Mouse (Mus musculus): ENCODE results near the gene Gm11559. TPM values are rescaled to one million over a fixed set of nuclear protein-coding genes. Genes with fewer than 3 reads are reported as not detected.
"Not testable (repeated sequence)": the region's sequence is repeated elsewhere in the genome, so short reads cannot be mapped to it uniquely, and the experiment has no call there.

Gm11559 gene
- not detected in 2 replicates for polyA plus RNA-seq (2012; rRNA removed)

GRCm38 (mm10) chr11:99864176-99864575 lies at the start of gene Gm11559:
Gene Gm11559 (plus strand): TSS chr11:99864476.
- 38% methylated on average over 1 of the region's 1 CpGs for WGBS
- H3K27ac ChIP-seq (ENCODE audit: insufficient read depth, low read depth, low read length); H3K36me3 ChIP-seq (ENCODE audit: control insufficient read depth, insufficient read depth, low read length); H3K4me3 ChIP-seq (ENCODE audit: low read depth, low read length); H3K4me1 ChIP-seq (ENCODE audit: control insufficient read depth, insufficient read depth, insufficient read length, low read length); H3K27me3 ChIP-seq (ENCODE audit: control insufficient read depth, insufficient read depth, low read length): not testable (repeated sequence)

DNA sequence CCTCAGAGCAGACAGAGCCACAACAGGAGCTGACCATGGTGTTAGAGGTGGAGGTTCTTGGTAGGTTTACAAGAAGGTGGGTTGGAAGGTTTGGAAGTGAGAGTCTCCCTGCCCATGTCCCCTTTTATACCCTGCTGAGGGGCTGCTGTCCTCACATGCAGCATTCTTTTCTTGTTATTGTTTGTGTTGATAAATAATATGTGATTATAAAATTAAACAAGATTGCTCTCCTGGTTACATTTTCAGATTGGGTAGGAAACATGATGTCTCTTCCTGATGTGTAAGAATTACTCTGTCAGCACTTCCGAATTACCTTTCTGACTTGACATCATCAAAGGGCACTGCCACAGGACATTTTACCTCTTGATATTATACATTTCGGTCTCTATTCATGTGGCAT lies 48.7 kb upstream of the Gm11559 start, which contains the start of gene Gm11564:
Gm11564 (minus strand) TSS at position 101 of the 400 bp plus-strand sequence.
- H3K4me1 ChIP-seq (ENCODE audit: control insufficient read depth, insufficient read depth, insufficient read length, low read length); H3K27me3 ChIP-seq (ENCODE audit: control insufficient read depth, insufficient read depth, low read length); H3K36me3 ChIP-seq (ENCODE audit: control insufficient read depth, insufficient read depth, low read length); H3K27ac ChIP-seq (ENCODE audit: insufficient read depth, low read depth, low read length); H3K4me3 ChIP-seq (ENCODE audit: low read depth, low read length): not testable (repeated sequence)
- 78% methylated on average over 2 of the region's 2 CpGs for WGBS

DNA sequence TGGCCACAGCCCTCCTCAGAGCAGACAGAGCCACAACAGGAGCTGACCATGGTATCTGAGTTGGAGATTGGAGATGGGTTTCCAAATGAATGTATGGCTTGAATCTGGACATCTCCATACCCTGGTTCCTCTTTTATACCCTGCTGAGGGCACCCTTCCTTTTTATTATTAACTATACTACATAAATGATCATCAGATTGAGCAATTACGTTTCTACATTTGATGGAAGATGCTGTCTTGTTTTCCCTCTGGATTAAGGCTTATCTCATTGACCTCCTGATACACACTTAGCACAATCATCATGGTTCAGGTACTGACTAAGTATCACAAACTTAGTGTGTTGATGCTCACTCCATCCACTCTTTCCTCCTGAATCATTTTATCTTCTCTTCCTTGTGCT lies 26.3 kb upstream of the Gm11559 start, which contains the start of gene 2300003K06Rik:
2300003K06Rik (minus strand) TSS at position 101 of the 400 bp plus-strand sequence.
- no peaks in the 10 kb centered on the region for H3K27me3 ChIP-seq (ENCODE audit: control insufficient read depth, insufficient read depth, low read length)
- no peak within 1 kb of the TSS for H3K27ac ChIP-seq (ENCODE audit: insufficient read depth, low read depth, low read length)
- H3K4me1 ChIP-seq (ENCODE audit: control insufficient read depth, insufficient read depth, insufficient read length, low read length): no peaks in the 10 kb centered on the region
- no peak within 1 kb of the TSS for H3K4me3 ChIP-seq (ENCODE audit: low read depth, low read length)
- 50% methylated on average over 1 of the region's 1 CpGs for WGBS
- H3K36me3 ChIP-seq (ENCODE audit: control insufficient read depth, insufficient read depth, low read length): no peaks in the 10 kb centered on the region
- TF ChIP-seq CTCF (IDR thresholded peaks at IDR 0.05; ENCODE audit: extremely low read depth, insufficient read length, insufficient replicate concordance, low read depth, low read length) (no peak), POLR2A (IDR thresholded peaks at IDR 0.05; ENCODE audit: low read depth, low read length) (no peak)

DNA sequence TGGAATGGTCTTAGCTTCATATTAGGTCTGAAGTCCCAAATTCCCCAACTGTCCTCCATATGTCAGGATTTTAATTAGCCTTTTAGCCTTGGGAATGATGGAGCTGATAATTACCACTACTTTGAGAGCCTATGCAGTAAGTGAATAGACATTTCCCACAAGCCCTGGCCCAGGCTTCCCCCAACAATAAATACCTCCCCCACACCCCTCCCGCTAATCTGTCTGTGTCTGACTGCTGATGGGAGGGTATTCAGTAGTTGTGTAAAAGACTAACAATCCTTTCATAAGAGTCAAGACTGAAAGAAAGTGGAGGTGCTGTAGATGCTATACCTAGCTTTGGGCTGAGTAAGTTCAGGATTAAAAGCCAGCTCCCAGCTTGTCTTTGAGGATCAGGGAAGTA lies 22.1 kb upstream of the Gm11559 start:
- H3K27ac ChIP-seq (ENCODE audit: insufficient read depth, low read depth, low read length): no peak overlapping the region
- H3K27me3 ChIP-seq (ENCODE audit: control insufficient read depth, insufficient read depth, low read length): no peaks in the 10 kb centered on the region
- H3K36me3 ChIP-seq (ENCODE audit: control insufficient read depth, insufficient read depth, low read length): no peaks in the 10 kb centered on the region
- no peaks in the 10 kb centered on the region for H3K4me1 ChIP-seq (ENCODE audit: control insufficient read depth, insufficient read depth, insufficient read length, low read length)
- H3K4me3 ChIP-seq (ENCODE audit: low read depth, low read length): no peak overlapping the region
- TF ChIP-seq POLR2A (IDR thresholded peaks at IDR 0.05; ENCODE audit: low read depth, low read length): no peak
- TF ChIP-seq CTCF (IDR thresholded peaks at IDR 0.05; ENCODE audit: extremely low read depth, insufficient read length, insufficient replicate concordance, low read depth, low read length): no peak
- WGBS: 74% methylated on average over 1 of the region's 1 CpGs

DNA sequence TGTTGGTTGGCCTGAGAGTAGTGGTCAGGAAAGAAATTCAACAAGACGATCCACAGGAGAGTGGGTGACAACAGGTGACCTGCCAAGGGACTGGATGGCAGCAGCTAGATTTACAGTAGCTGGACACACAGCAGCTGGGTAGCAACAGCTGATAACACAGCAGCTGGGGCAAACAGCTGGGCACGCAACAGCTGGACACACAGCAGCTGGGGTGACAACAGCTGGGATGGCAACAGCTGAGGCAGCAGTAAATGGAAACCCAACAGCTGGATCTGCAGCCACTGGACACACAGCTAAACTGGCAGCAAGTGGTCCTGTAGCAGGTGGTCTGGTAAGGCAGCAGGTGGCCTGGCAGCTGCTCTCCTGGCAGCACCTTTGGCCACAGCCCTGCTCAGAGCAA lies 17.5 kb upstream of the Gm11559 start:
- no peak overlapping the region for H3K4me3 ChIP-seq (ENCODE audit: low read depth, low read length)
- H3K4me1 ChIP-seq (ENCODE audit: control insufficient read depth, insufficient read depth, insufficient read length, low read length): no peaks in the 10 kb centered on the region
- H3K27me3 ChIP-seq (ENCODE audit: control insufficient read depth, insufficient read depth, low read length): no peaks in the 10 kb centered on the region
- H3K27ac ChIP-seq (ENCODE audit: insufficient read depth, low read depth, low read length): no peak overlapping the region
- no peak for TF ChIP-seq CTCF (IDR thresholded peaks at IDR 0.05; ENCODE audit: extremely low read depth, insufficient read length, insufficient replicate concordance, low read depth, low read length)
- TF ChIP-seq POLR2A (IDR thresholded peaks at IDR 0.05; ENCODE audit: low read depth, low read length): no peak
- no peaks in the 10 kb centered on the region for H3K36me3 ChIP-seq (ENCODE audit: control insufficient read depth, insufficient read depth, low read length)
- 82% methylated on average over 2 of the region's 2 CpGs for WGBS

- Histone ChIP-seq H3K27ac (ENCODE audit: insufficient read depth, low read depth, low read length) (no peak within 1 kb of the TSS), H3K36me3 (ENCODE audit: control insufficient read depth, insufficient read depth, low read length) (no peaks in the 10 kb centered on the region), H3K4me3 (ENCODE audit: low read depth, low read length) (no peak within 1 kb of the TSS), H3K27me3 (ENCODE audit: control insufficient read depth, insufficient read depth, low read length) (no peaks in the 10 kb centered on the region), H3K4me1 (ENCODE audit: control insufficient read depth, insufficient read depth, insufficient read length, low read length) (no peaks in the 10 kb centered on the region)
- no peak for TF ChIP-seq CTCF (IDR thresholded peaks at IDR 0.05; ENCODE audit: extremely low read depth, insufficient read length, insufficient replicate concordance, low read depth, low read length)
- TF ChIP-seq POLR2A (IDR thresholded peaks at IDR 0.05; ENCODE audit: low read depth, low read length): no peak
Observed at GRCm38 (mm10) chr11:99851508-99851907, 12.8 kb upstream of the Gm11559 start, which contains the start of gene Krtap4-16. Gene Krtap4-16 (minus strand): TSS chr11:99851608.

- Histone ChIP-seq H3K36me3 (ENCODE audit: control insufficient read depth, insufficient read depth, low read length) (no peaks in the 10 kb centered on the region), H3K4me1 (ENCODE audit: control insufficient read depth, insufficient read depth, insufficient read length, low read length) (no peaks in the 10 kb centered on the region), H3K27ac (ENCODE audit: insufficient read depth, low read depth, low read length) (no peak overlapping the region), H3K27me3 (ENCODE audit: control insufficient read depth, insufficient read depth, low read length) (no peaks in the 10 kb centered on the region), H3K4me3 (ENCODE audit: low read depth, low read length) (no peak overlapping the region)
- 65% methylated on average over 3 of the region's 3 CpGs for WGBS
- TF ChIP-seq POLR2A (IDR thresholded peaks at IDR 0.05; ENCODE audit: low read depth, low read length) (no peak), CTCF (IDR thresholded peaks at IDR 0.05; ENCODE audit: extremely low read depth, insufficient read length, insufficient replicate concordance, low read depth, low read length) (no peak)
Observed at GRCm38 (mm10) chr11:99854121-99854520, 10.2 kb upstream of the Gm11559 start.

DNA sequence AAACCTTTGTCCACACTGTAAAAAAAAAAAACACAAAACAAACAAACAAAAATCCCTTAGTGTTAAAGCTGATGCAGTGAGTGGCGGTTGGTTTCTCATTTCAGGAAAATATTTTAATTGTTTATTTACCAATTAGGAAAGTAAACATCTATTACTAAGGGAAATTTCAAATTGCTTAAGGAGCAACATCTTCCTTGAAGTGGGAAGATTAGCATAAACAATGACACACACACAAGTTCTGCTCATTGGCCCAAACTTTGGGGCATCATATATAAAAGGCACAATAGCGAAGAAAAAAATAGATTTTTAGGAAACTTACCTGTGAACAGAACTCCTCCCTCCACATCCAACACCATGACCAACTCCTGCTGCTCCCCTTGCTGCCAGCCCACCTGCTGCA lies 6.7 kb upstream of the Gm11559 start, which contains the start of gene Gm11568:
Gm11568 (plus strand) TSS at position 301 of the 400 bp plus-strand sequence.
- Histone ChIP-seq H3K4me3 (ENCODE audit: low read depth, low read length) (no peak within 1 kb of the TSS), H3K36me3 (ENCODE audit: control insufficient read depth, insufficient read depth, low read length) (no peaks in the 10 kb centered on the region), H3K4me1 (ENCODE audit: control insufficient read depth, insufficient read depth, insufficient read length, low read length) (no peaks in the 10 kb centered on the region), H3K27ac (ENCODE audit: insufficient read depth, low read depth, low read length) (no peak within 1 kb of the TSS), H3K27me3 (ENCODE audit: control insufficient read depth, insufficient read depth, low read length) (no peaks in the 10 kb centered on the region)
- 80% methylated on average over 2 of the region's 2 CpGs for WGBS
- TF ChIP-seq CTCF (IDR thresholded peaks at IDR 0.05; ENCODE audit: extremely low read depth, insufficient read length, insufficient replicate concordance, low read depth, low read length) (no peak), POLR2A (IDR thresholded peaks at IDR 0.05; ENCODE audit: low read depth, low read length) (no peak)

Data from small intestine, adult 2 months (tissue).